Mouse (Mus musculus) gastrocnemius, postnatal 14 days (tissue): ENCODE results near the gene St8sia6. TPM values are rescaled to one million over a fixed set of nuclear protein-coding genes. Genes with fewer than 3 reads are reported as not detected.
A peak's percentile ranks its signal among the peaks of the same experiment; 100 is the strongest.
"Not testable (repeated sequence)": the region's sequence is repeated elsewhere in the genome, so short reads cannot be mapped to it uniquely, and the experiment has no call there.

ENCODE experiments used
- DNase-seq: peaks from one replicate; pipeline ENCODE4 v3.0.0; 2021; ENCODE audit warnings: mixed read lengths
- intact Hi-C: fragments of 180-260 bp; cut with DNase I; formaldehyde crosslinking; loops from one replicate; pipeline ENCODE4 v1.15.1; 2025; ENCODE audit warnings: low total_unique reads
- long read RNA-seq, 2 experiments: library from polyadenylated mRNA; stranded (forward); transcript quantifications; one replicate each; pipeline ENCODE4 v2.0.0; 2021
- total RNA-seq, 2 experiments: library from RNA; stranded (reverse); gene quantifications; 2 replicates each; pipeline ENCODE4 v1.2.3; 2021

Gene St8sia6
- total RNA-seq, result under 1 TPM; 0.47 to 0.64 TPM
- long read RNA-seq, experiment 1, partial matches to known transcripts, result 0 of 1 reads
- long read RNA-seq, experiment 1, other reads (novel, unspliced or antisense), result 1 of 1 reads
- long read RNA-seq, experiment 2, full-length matches to known transcripts, result 1 of 1 reads
- long read RNA-seq, experiment 2, partial matches to known transcripts, result 0 of 1 reads
- long read RNA-seq, experiment 2, other reads (novel, unspliced or antisense), result 0 of 1 reads

DNA sequence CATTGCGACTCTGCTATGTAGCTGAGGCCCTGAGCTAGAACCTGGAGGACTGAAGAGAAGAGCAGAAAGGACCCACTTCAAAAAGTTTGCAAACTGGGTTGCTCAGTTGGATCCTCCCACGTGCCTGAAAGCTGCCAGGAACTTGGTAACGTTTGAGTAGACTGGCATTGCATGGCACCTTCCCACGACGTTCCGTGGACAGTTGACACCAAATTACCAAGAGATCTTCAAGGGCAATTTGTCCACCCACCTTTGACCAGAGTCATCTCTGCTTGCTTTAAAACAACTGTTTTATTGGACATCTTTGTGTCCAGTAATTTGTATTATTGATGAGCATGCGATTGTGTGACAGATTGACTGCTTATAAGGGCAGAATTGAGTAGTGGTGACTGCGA is at the start of gene St8sia6:
St8sia6 (minus strand) TSS at position 96 of the 395 bp plus-strand sequence.
- intact Hi-C loops, result no loop called here
- no peak for DNase-seq

GRCm38 (mm10) chr2:13836310-13836709 is 42.4 kb upstream of the St8sia6 start:
- no peak for DNase-seq
- intact Hi-C loops, result no loop called here

DNA sequence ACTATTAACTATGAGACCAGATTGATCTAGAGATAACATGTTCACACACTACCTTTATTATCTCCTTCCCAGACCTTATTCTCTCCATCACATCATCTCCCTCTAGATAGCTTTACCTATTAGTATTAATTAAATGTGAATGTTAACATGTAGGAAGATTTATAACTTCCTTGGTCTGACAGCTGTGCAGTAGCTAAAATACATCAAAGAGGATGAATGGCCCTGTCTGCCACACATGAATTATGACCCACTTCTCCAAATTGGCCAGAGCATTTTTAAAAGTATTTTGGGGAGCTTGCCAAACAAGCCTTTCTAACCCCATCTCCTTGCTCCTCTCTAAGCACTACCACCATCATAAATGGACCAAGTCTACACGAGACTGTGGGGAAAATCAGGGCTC is 41.1 kb upstream of the St8sia6 start:
- intact Hi-C loops, result no loop called here
- DNase-seq, result no peak

DNA sequence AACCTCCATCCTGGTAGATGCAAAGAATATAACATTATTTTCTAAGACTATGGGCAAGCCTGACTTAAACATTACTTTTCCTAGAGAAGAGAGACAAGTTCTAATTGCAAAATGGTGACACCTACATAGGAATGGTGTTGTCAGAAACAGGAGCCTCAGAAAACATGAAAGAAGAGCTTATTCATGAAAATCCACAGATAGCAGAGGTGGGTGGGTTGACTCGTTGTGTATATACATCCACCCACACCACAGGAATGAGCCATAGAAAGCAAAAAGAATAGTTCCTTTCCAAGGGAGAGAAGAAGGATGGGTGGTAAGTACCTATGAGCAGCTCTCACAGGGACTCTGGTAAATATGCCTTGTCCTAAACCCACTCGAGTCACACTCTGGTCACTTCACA is 22.8 kb upstream of the St8sia6 start:
- no peak for DNase-seq
- intact Hi-C loops, result no loop called here

GRCm38 (mm10) chr2:13808593-13808992 is 14.7 kb upstream of the St8sia6 start:
- DNase-seq, result no peak
- intact Hi-C loops, result no loop called here

DNA sequence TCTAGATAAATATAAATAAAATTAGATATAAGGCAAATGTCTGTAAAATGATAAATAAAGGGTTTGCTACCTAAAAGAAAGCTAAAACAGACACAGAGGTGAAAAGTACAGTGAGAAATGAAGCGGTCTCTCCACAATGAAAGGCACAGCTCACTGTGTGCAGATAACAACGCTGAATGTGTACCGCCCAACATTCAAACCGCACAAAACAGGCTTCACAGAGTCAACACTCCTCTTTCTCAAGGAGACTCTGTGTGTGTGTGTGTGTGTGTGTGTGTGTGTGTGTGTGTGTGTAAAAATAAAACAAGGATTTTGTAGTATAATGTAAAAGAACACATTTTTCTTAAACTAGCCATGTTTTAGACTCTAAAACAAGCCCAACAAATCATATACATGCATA is 14.1 kb upstream of the St8sia6 start:
- intact Hi-C loops, result no loop called here
- DNase-seq, result no peak

GRCm38 (mm10) chr2:13806120-13806519 is 12.3 kb upstream of the St8sia6 start:
- intact Hi-C loops, result no loop called here

GRCm38 (mm10) chr2:13800639-13801038 is 6.8 kb upstream of the St8sia6 start:
- intact Hi-C loops, result no loop called here
- DNase-seq, result no peak

More at GRCm38 (mm10) chr2:13806120-13806519, 12.3 kb upstream of the St8sia6 start:
- DNase-seq, result no peak

GRCm38 (mm10) chr2:13794446-13794845 is 582 bp upstream of the St8sia6 start:
- intact Hi-C loops, result no loop called here
- no peak for DNase-seq

GRCm38 (mm10) chr2:13793054-13793968 is 553 bp downstream of the St8sia6 start:
- peak; percentile 26 for DNase-seq
- intact Hi-C loops, result no loop called here

DNA sequence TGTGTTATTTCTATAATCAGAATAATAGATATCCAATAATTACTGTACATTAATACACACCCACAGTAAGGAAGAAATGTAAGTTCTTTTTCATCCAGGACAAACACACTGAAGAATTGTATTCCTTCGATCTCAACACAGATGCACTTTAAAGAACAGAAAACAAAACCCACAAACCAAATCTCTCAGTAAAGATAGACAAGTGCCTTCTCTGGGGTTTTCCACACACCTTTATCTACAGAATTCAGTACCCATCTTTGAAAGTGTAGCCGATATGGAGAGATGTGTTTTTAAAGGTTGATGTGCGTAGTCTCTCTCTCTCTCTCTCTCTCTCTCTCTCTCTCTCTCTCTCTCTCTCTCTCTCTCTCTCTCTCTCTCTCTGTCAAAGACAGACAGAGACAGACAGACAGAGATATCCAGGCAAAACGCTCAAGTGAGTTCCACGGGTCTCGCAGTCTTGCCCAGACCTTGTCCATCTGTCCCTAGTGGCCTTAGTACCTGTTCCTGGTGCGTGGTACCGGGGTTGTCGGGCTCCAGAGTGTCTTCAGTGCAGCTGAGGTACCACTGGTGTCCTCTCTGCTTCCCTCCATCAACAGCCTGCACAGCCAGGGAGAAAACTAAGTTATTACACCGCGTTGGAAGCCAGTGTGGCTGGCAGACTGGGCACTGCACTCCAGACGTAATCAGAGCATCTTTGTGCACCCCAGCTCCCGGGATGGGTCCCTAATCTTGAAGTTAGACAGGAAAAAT is 1.4 kb downstream of the St8sia6 start:
- intact Hi-C loops, result no loop called here
- DNase-seq, result no peak

GRCm38 (mm10) chr2:13791598-13791997 is 2.3 kb downstream of the St8sia6 start:
- DNase-seq, result no peak
- intact Hi-C loops, result no loop called here

GRCm38 (mm10) chr2:13789365-13789764 is 4.5 kb downstream of the St8sia6 start:
- intact Hi-C loops, result no loop called here

DNA sequence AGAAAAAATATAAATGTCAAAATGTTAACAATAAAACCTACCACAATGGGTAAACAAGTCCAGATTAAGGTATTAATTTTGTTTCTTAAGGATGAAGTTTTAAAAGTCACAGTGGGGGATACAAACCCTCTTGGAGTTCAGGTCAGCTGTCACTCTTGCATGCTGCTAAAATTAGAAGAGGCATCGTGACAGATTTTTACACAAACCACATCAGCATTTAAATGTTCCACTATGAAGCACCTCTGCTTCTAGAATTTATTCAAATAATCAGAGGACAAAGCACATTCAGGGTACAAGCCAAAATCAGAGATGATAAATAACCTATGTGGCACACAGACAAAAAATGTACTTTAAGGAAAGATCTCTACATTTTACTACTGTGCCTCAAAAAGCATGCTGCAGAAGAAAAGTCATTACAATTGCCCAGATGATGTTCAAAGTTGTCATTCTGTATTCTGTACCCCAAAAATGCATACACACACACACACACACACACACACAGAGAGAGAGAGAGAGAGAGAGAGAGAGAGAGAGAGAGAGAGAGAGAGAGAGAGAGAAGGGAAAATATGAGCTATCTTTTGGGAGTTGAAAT is 7.2 kb downstream of the St8sia6 start:
- DNase-seq, result no peak

More at GRCm38 (mm10) chr2:13789365-13789764, 4.5 kb downstream of the St8sia6 start:
- DNase-seq, result no peak

GRCm38 (mm10) chr2:13785992-13786391 is 7.9 kb downstream of the St8sia6 start:
- intact Hi-C loops, DNase-seq: not testable (repeated sequence)

More for the DNA sequence above, 7.2 kb downstream of the St8sia6 start:
- intact Hi-C loops, result no loop called here

- intact Hi-C loops, result no loop called here
- DNase-seq, result no peak
Measured at GRCm38 (mm10) chr2:13785247-13785646, 8.6 kb downstream of the St8sia6 start.

GRCm38 (mm10) chr2:13784448-13784847 is 9.4 kb downstream of the St8sia6 start:
- no peak for DNase-seq
- intact Hi-C loops, result no loop called here

- intact Hi-C loops, result no loop called here
- no peak for DNase-seq
Measured at GRCm38 (mm10) chr2:13777032-13777431, 16.8 kb downstream of the St8sia6 start.

GRCm38 (mm10) chr2:13776453-13776852 is 17.4 kb downstream of the St8sia6 start:
- intact Hi-C loops, result no loop called here
- DNase-seq, result no peak

DNA sequence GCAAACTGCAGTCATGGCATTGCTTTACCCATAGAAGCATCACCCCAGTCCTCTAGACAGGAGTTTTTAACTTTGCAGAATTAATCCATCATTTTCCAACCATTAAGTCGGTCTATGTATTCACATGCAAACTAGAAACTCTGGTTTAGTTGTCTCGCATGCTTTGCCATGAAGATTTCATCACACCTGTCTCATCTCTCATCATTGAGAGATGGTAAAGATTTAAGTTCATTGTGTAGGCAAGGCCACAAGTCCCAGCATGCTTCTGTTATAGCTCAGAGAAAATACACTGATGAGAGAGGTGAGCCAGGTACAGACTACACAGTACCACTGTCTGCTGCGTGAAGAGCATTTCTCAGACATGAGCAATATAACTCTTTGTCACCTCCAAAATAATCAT is 18.8 kb downstream of the St8sia6 start:
- no peak for DNase-seq
- intact Hi-C loops, result no loop called here
